Mouse (Mus musculus) right cerebral cortex, adult 18-20 months (tissue): Measurements from ENCODE around the gene Rpl10a.

Experiments used
- DNase-seq: peaks from one replicate; pipeline ENCODE4 v3.0.0; 2022; ENCODE audit warnings: mixed read lengths

Gene Rpl10a

GRCm38 (mm10) chr17:28328366-28328928, at the start of gene Rpl10a:
TSS of gene Rpl10a (plus strand) at chr17:28328471.
- peak; percentile 96 for DNase-seq

DNA sequence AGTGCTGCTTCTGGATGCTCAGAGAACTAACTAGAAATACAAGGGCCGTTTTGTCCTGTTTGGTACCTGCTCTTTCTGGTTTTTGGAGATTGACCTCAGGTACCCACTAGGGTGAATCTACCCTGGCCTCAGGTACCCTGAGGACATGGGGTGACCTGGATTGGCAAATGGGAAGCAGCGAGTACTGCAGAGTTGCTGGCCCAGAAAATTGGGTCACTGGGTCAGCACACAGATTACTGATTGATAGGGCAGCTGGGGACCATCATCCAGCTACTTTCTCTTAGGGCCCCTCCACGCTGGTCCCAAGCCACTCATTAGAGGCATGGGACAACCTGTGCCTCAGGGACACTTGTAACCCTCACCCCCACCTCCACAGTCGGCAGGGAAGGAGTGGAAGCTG, 49.0 kb upstream of the Rpl10a start:
- no peak for DNase-seq

- DNase-seq = no peak
Observed at GRCm38 (mm10) chr17:28279780-28280422, 48.4 kb upstream of the Rpl10a start.

DNA sequence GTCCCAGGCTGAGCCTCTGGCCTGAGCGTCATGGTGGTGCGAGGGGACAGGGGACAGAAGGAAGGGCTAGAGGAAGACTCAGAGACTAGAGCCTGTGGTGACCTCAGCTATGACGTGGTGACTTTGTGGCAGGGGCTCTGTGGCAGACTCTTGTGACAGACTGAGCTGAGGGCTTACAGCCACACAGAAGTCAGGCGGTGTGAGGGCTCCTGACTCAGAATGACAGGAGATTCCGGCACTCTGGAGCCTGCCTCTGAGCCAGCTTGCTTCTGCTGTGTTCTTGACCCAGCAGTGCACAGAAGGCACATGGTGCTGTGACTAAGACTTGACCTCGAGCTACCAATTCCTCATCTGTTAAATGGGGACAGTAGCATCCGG, 47.9 kb upstream of the Rpl10a start:
- DNase-seq = no peak

DNA sequence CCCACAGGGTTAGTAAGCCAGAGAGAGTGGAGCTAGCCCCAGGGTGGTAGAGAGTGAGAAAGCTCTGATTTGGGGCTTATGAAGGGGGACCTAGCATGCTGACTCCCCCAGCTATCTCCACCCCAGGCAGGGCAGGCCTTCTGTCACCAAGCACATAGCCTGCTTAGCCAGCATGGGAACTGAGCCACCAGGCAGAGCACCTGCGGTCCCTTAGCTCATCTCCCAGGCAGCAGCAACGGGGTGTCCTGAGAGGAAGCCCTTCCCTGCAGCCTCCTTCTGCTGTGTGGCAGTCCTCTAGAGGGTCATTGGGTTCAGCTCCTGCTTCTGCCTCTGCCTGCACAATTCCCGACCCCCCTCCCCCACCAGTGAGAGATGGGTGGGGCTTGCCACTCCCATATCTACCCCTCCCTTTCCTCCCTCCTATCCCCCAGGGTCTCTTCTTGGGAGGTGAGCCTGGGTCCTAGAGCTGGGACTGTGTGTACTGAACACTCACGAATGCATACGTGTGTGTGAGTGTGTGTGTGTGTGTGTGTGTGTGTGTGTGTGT, 47.4 kb upstream of the Rpl10a start:
- DNase-seq = no peak

DNA sequence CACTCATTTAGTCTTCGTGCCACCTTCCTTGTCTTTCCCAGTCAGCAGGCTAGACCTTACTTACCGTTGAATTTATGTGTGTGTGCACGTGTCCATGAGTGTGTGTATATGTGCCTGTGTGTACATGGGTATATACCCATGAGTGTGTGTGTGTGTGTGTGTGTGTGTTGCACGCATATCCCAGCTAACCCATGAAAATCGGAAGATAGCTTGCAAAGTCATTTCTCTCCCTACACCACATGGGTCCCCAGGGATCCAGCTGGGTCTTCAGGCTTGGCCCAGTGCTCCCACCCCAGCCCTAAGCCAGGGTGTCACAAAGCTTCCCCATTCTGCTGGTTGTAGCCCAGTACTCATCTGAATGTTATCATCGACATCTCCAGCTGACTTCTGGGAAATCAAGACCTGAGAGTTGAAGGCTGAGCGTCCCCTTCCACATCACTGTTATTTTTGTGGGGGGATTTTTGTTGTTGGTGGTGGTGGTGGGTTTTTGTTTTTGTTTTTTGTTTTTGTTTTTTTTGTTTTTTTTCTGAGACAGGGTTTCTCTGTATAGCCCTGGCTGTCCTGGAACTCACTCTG, 46.3 kb upstream of the Rpl10a start:
- no peak for DNase-seq

GRCm38 (mm10) chr17:28283199-28283598, 45.1 kb upstream of the Rpl10a start:
- no peak for DNase-seq

DNA sequence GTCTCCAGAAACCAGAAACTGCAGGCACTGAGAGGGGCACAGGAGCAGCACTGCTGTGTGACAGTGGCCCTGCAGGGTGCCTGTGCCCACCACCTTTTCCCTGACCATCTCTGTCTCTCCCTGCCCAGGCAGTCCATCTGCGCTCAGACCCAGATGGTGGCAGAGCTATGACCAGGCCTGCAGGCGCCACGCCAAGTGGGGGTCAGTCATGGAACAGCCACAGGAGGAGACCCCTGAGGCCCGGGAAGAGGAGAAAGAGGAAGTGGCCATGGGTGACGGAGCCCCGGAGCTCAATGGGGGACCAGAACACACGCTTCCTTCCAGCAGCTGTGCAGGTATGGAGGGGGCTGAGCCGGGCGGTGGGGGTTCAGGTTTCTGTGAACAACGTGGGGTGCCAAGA, 42.1 kb upstream of the Rpl10a start:
- no peak for DNase-seq

GRCm38 (mm10) chr17:28286964-28287363, 41.3 kb upstream of the Rpl10a start:
- DNase-seq = no peak

DNA sequence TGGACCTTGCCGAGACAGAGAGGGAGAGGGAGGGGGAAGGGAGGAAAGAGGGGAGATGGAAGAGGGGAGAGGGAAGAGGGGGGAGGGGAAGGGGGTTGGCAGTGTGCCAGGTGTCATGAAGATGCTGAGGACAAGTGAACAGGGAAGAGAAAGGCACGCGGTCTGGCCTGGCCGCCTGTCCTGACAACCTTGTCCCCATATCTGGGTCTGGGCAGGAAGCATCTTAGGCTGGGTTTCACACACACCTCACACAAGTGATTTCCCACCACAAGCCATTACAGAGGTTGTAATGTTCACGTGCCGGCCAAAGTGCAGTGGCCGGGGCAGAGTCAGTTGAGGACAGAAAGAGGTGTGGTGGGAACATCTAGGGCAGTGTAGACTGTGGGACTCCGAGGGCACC, 40.7 kb upstream of the Rpl10a start:
- DNase-seq = no peak

GRCm38 (mm10) chr17:28287980-28288379, 40.3 kb upstream of the Rpl10a start:
- no peak for DNase-seq

- no peak for DNase-seq
Observed at GRCm38 (mm10) chr17:28290262-28290661, 38.0 kb upstream of the Rpl10a start.

GRCm38 (mm10) chr17:28290671-28291070, 37.6 kb upstream of the Rpl10a start:
- DNase-seq = no peak

- no peak for DNase-seq
Observed at GRCm38 (mm10) chr17:28291346-28291745, 36.9 kb upstream of the Rpl10a start.

- no peak for DNase-seq
Observed at GRCm38 (mm10) chr17:28293716-28294115, 34.6 kb upstream of the Rpl10a start.

DNA sequence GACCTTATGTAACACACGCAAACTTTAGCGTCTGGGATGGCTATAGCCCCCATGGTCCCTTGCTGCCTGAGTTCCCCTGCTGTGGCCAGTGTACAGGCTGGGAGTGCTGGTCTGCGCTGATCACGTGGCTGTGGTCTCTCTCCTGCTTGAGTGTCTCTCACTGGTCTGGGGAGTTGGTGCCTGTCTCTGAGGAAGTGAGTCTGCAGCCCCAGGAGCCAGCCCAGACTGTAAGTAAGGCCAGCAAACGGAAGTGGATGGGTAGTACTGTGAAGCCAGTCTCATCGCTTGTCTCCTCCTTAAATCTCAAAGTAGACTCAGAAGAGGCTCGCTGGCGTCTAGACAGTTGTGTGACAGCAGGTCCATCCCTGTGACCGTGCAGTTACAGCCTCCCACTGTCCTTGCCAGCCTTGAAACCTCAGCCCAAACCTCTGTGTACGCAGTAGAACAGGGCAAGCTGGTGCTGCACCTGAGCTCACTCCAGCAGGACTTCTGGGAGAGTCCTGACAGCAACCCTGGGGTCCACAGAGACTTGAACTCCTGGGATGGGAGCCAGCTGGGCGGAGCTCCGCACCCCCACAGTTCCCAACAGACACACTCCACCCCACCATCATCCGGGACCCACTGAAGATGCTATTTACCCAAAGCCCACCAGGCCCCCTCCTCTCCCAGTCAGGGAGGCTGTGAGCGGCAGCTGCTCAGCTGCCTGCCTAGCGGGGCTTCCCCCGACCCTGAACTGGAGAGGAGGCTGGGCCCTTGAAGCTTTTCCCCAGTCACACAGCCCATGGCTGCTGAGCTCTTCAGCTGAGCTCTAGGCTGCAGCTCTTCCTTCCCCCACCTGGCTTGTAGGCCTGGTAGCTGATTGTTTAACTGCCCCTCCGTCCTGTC, 33.6 kb upstream of the Rpl10a start:
- DNase-seq = no peak

DNA sequence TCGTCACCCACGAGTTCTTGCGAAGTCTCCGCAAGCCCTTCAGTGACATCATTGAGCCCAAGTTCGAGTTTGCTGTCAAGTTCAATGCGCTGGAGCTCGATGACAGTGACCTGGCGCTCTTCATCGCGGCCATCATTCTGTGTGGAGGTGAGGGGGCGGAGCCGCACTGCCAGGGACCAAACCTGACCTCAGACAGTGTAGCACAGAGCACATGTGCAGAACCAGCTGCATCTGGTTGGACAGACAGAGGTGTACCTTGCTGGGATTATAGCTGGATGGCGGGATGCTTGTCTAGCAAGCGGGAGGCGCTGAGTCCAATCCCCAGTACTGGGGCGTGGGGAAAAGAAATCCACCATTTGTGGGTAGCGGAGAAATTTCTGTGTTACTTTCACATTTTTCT, 29.4 kb upstream of the Rpl10a start:
- DNase-seq = no peak

GRCm38 (mm10) chr17:28299669-28300320, 28.5 kb upstream of the Rpl10a start:
- DNase-seq = no peak

DNA sequence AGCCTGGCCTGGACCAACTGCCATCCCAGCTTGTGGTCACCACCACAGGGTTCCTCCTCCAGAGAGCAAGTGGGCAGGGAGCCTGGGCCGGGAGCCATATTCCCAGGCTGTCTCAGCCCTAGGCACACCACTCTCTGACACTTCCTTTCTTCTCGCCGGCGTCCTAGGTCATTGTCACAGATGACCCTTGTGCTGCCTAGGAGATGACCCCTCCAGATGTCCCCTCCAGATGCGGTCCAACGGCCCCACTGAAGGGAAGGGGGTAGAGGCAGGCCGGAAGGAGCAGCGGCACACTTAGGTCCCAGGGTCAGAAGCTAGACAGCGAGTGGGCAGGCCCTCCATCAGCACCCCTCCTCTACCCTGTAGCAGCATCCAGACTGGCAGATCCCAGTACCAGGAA, 27.9 kb upstream of the Rpl10a start:
- no peak for DNase-seq

GRCm38 (mm10) chr17:28300850-28301249, 27.4 kb upstream of the Rpl10a start:
- DNase-seq = no peak

DNA sequence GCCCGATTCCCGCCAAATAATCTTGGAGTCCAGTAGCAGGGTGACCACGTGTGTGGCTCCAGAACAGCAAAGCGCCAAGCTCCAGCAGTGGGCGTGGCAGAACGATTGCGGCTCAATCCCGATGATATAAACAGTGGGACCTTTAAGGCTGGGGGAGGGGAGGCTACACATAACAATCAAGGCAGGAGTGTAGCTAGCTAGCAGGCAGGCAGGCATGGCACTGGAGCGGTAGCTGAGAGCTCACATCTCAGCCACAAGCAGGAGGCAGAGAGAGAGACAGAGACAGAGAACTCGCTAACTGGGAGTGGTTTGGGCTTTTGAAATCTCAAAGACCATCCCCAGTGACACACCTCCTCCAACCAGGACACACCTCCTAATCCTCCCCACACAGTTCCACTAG, 23.1 kb upstream of the Rpl10a start:
- no peak for DNase-seq

GRCm38 (mm10) chr17:28308297-28309195, 19.7 kb upstream of the Rpl10a start:
- peak; percentile 81 for DNase-seq
